Mouse (Mus musculus) lung, adult 18-20 months (tissue): ENCODE measurements around the gene Pigs.

Experiments used
- DNase-seq, 2 experiments: peaks; one replicate each; pipeline ENCODE4 v3.0.0; 2022; ENCODE audit warnings: mixed read lengths in 2 of 2

Pigs gene

GRCm38 (mm10) chr11:78327634-78328511 is at the start of gene Pigs:
Gene Pigs, plus strand, starts transcription at chr11:78328415.
- peak; percentile 98 for DNase-seq

- DNase-seq: no peak
Measured at GRCm38 (mm10) chr11:78278853-78279252, 49.4 kb upstream of the Pigs start.

DNA sequence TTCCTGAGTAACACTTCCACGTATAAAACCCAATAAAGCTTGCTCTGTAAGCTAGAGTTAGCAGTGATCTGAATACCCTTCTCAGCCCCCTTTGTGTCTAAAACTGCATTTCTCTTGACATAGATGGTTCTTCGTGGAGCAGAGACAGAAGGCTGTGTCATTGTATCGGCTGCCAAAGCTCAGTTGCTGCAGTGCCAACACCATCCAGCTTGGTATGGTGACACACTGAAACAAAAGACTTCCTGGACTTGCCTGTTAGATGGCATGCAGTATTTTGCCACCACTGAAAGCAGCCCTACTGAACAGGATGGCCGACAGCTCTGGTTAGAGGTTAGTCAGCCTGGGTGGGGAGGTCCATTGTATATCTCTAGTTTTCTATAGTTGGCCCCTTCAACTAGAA is 48.6 kb upstream of the Pigs start:
- no peak for DNase-seq

GRCm38 (mm10) chr11:78289146-78289763 is 39.0 kb upstream of the Pigs start:
- no peak for DNase-seq

- DNase-seq: no peak
Measured at GRCm38 (mm10) chr11:78290654-78291053, 37.6 kb upstream of the Pigs start, which contains the start of gene BC030499. Gene BC030499, plus strand, starts transcription at chr11:78290841.

DNA sequence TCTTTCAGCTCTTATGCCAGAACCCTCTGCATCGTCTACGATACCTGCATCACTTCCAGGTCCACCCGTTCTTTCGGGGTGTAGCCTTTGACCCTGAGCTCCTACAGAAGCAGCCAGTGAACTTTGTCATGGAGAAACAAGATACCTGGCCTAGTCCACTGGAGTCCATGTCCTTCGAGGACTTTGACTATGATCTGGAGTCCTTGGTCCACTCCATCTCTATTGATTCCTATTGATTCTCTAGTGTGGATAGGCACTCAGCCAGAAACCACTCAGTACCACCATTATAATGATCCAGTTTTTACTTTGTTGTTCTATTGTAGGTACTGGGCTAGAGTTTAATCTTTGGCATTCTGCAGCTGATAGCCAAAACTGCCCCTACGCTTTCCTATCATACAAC is 33.6 kb upstream of the Pigs start:
- DNase-seq: no peak

DNA sequence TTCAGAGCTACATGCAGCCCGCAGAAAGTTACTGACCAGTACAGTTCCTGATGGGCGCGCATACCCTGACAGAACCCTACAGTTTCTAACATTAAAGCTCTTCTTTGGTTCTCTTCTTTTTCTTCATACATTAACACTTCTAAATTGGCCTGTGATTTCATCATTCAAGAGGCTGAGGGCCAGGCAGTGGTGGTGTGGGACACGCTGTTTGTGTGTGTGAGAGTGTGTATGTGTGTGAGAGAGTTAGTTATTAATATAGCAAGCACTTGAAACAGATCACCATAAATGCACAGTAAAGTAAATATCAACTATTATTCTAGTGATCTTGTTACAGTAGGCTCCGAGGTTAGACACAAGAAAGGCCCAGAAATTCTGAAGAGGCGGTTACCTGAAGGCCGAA is 27.3 kb upstream of the Pigs start:
- no peak for DNase-seq

- peak; percentile 89 to 92 for DNase-seq
Measured at GRCm38 (mm10) chr11:78301357-78302084, 26.7 kb upstream of the Pigs start, which contains the start of gene Spag5. Gene Spag5, plus strand, starts transcription at chr11:78301529.

DNA sequence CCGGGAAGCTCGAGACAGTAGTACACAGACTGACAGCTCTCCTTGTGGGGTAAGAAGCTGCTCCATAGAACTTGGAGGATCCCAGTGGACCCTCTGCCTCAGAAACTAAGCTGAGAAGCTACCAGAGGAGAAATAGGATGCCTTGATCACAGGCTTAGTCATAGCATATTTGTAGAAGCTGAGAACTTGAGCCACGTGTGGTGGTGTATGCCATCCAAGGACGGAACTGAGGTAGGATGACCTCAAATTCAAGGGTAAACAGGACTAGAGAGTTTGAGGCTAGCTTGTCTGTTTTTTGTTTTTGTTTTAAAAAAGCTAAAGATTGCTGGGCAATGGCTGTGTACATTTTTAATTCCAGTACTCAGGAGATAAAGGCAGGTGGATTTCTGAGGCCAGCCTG is 22.9 kb upstream of the Pigs start:
- no peak for DNase-seq

DNA sequence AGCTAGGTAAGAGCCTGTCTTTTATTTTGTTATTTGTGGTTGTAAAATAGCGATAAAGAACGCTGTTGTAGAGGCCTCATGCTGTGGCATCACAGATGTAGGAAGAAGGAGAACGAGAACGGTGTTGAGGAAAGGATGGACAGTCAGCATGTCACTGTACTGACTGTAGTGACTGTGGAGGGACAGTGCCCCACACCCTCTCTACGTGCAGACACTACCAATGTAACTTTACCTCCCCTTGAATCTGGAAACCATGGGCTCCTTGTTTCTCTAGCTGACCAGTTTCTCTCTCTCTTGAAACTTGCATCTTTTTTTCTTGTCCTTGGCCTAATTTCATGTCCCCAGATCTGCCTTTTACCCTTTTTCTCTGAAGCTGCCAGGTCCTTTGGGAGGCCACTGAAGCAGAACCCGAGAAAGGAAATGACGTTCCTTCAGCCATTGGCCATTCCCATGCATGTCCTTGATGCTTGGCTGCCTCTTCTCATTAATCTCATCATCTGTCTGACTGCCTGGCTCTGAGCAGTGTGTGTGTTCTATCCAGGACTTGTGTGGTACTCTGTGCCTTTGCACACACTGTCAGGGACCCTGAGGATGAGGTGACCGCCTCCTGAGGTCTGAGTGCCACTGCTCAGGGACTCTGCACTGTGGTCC is 17.2 kb upstream of the Pigs start:
- DNase-seq: no peak

DNA sequence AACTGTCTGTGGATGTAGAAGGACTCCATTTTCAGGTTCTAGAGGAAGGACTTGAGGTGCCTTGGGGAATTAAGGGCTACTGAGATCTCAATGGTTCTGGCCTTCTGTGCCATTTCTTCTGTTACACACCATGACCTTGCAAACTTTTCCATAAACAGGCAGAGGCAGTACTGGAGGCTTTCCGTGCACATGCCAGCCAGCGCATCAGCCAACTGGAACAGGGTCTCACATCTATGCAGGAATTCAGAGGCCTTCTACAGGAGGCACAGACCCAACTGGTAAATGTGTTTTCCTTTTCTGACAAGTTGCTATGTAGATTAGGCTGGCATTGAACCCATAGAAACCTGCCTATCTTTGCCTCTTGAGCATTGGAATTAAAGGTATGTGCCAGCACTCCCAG is 14.6 kb upstream of the Pigs start:
- no peak for DNase-seq

GRCm38 (mm10) chr11:78318411-78318810 is 9.8 kb upstream of the Pigs start:
- no peak for DNase-seq

DNA sequence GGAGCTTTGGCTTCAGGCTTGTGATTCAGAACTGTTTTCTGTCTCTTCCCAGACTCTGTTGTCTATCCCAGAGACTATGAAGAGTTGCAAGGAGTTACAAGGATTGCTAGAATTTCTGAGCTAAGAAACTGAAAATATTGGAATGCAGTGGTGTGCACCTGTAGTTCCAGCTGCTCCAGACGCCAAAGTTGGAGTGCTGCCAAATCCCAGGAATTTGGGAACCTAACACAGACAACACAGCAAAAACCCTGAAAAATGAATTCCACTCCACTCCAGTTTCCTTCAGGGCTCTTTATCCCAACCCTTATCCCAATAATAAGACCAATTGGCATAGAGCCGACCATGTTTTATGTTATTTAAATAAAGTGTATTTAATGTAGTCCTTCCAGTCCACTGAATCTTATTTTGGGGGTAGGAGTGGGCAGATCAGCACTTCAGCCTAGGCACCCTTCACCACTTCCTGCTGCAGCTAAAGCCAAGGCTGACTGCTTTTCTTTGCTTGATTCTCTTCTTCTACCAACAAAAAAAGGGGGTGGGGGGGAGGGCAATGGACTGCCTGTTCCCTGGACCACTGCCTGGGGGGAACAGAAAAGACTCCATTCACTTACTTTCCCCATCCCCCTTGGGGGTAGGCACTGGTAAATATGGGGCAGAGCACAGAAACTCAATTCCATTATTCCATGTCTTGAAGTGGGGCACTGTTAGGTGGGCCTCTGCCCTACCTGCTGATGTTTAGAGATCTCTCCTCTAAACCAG is 6.0 kb upstream of the Pigs start:
- DNase-seq: no peak

DNA sequence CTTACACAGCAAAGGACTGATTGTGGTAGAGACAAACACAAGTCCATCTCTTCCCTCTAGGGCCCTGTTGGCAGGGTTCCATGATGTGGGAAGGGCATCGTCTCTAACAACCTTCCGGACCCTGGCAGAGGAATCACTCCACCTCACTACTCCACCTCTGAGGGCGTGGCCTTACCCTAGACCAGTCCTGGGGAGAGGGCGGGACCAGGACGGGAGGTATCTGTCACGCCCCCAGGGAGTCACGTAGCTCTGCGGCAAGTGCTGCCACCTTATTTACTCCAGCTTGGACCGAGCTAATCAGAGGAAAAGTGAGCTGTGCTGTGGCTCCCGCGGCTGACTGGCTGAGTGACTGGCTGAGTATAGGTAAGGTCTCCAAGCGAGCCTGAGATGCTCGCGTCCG is 5.4 kb upstream of the Pigs start, which contains the start of gene Aldoc:
Gene Aldoc, plus strand, starts transcription at position 109 of the 400 bp plus-strand sequence.
- DNase-seq: peak; percentile 92 to 96

DNA sequence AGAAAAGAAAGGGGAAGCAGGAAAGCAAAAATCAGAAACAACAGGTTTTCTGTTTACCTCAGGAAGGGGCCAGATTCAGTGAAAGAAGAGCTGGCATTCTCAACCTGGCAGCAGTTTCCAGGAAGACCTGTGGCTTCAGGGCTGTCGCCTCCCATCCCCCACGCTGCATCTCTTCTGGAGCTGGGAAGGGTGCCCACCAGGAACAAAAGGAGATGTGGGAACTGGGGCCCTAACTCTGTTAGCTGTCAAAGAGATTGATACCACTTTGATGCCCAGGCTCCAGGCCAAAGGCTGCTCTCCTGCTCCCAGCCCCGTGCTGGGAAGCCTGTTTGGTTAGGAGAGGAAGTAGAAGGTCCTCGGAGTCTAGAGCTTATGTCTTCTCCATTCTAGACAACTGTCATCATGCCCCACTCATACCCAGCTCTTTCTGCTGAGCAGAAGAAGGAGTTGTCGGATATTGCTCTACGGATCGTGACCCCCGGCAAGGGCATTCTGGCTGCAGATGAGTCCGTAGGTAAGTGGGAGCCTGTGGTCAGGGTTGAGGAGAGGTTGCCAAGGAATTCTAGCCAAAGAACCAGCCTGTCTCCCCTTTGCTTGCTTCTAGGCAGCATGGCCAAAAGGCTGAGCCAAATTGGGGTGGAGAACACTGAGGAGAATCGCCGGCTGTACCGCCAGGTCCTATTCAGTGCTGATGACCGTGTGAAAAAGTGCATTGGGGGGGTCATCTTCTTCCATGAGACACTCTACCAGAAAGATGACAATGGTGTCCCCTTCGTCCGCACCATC is 4.0 kb upstream of the Pigs start:
- DNase-seq: no peak

- DNase-seq: no peak
Measured at GRCm38 (mm10) chr11:78324965-78325364, 3.2 kb upstream of the Pigs start.

GRCm38 (mm10) chr11:78327215-78327614 is 1.0 kb upstream of the Pigs start:
- no peak for DNase-seq

GRCm38 (mm10) chr11:78328512-78329056 is 369 bp downstream of the Pigs start:
- DNase-seq: no peak

GRCm38 (mm10) chr11:78332676-78333075 is 4.5 kb downstream of the Pigs start:
- DNase-seq: no peak

- DNase-seq: no peak
Measured at GRCm38 (mm10) chr11:78333992-78334391, 5.8 kb downstream of the Pigs start.

DNA sequence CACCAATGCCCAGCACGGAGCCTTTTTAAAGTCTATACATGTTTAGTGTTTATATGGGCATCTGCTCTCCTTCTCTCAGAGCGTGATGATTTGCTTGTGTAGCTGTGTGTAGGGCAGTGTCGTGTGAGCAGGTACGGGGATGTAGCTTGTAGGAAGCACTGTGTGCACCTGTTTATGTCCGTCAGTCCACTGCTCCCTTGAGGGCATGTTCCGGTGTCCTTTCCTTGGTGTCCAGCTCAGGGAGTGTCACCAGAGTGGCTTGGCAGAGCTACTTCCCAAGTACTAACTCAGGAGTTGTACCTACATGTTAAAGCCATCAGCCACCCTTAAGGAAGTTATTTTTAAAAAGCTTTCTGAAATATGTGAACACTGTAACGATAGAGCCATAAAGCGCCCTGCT is 8.8 kb downstream of the Pigs start:
- no peak for DNase-seq
